Mouse (Mus musculus): ENCODE results near the gene Gm8229. TPM values are rescaled to one million over a fixed set of nuclear protein-coding genes. Genes with fewer than 3 reads are reported as not detected.
"Not testable (repeated sequence)": the region's sequence is repeated elsewhere in the genome, so short reads cannot be mapped to it uniquely, and the experiment has no call there.

Gene Gm8229
- polyA plus RNA-seq (2015; fragmentation: Nextera tagmentation; extraction: Ambion mirVana), result not detected in 2 replicates

DNA sequence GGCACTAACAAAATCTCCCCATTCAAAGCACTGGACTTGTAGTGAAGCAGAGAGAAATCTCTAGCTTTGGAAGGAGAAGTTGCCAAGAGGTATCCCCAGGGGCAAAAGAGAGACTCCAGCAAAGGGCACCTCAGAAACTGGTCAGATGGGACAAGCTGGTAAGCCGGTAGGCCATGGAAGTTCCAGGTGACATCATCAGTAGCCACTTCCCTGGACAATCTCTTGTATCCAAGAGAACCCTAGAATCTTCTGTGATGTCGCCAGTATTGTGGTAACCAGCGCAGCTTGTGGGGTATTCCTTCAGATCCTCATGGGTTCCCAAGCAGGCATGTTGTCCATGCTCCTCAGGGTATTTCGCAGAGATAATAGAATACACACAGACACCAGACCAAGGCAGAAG is at the start of gene Gm8229:
Gm8229 (plus strand) TSS at position 301 of the 400 bp plus-strand sequence.
- H3K4me3 ChIP-seq; H3K9me3 ChIP-seq; ATAC-seq (replicated peaks); H3K36me3 ChIP-seq; H3K27ac ChIP-seq (replicated peaks); H3K4me2 ChIP-seq (replicated peaks); H3K27me3 ChIP-seq; H3K9ac ChIP-seq (replicated peaks); H3K4me1 ChIP-seq: not testable (repeated sequence)
- 90% methylated on average over 4 of the region's 4 CpGs for WGBS

DNA sequence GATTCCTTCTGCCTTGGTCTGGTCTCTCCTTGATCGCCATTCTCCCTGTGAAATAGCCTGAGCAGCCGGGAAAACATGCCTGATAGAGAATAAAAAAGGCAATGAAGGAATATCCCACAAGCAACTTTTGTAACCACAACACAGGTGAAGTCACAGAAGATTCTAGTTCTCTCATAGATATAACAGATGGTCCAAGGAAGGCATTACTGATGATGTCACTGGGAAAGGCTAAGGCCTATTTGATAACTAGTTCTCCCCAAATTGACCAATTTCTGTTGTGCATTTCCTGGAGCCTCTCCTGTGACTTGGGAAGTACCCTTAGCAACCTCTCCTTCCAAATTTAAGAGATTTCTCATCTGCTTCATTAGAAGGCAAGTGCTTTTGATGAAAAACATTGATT is 26.7 kb upstream of the Gm8229 start, which contains the start of gene Gm5930:
Gm5930 (minus strand) TSS at position 101 of the 400 bp plus-strand sequence.
- H3K27ac ChIP-seq (replicated peaks); H3K4me1 ChIP-seq; H3K4me2 ChIP-seq (replicated peaks); H3K9me3 ChIP-seq; H3K27me3 ChIP-seq; ATAC-seq (replicated peaks); H3K36me3 ChIP-seq; H3K9ac ChIP-seq (replicated peaks); H3K4me3 ChIP-seq: not testable (repeated sequence)
- WGBS, result 83% methylated on average over 1 of the region's 2 CpGs

DNA sequence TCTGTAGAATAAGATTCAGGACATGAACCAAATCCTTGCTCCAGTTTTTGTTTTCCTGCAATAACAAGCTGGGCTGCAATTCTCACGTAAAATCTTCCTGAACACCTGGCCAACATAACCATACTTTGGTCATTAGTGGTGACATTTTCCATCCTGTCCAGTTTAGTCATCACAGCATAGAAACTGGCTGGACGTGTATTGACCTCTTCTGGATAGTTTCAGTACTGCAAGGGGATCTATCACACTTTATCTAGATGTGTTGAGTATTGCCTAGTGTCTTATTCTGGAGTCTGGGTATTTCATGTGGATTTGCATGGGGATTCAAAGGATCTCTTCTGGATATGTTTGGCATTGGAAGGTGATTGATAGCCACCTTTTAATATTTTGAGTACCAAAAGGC is 3.7 kb upstream of the Gm8229 start:
- not testable (repeated sequence) for H3K27ac ChIP-seq (replicated peaks); H3K27me3 ChIP-seq; H3K4me2 ChIP-seq (replicated peaks); ATAC-seq (replicated peaks); H3K36me3 ChIP-seq; H3K9me3 ChIP-seq; H3K9ac ChIP-seq (replicated peaks); H3K4me1 ChIP-seq; H3K4me3 ChIP-seq
- WGBS, result 51% methylated on average over 2 of the region's 2 CpGs

DNA sequence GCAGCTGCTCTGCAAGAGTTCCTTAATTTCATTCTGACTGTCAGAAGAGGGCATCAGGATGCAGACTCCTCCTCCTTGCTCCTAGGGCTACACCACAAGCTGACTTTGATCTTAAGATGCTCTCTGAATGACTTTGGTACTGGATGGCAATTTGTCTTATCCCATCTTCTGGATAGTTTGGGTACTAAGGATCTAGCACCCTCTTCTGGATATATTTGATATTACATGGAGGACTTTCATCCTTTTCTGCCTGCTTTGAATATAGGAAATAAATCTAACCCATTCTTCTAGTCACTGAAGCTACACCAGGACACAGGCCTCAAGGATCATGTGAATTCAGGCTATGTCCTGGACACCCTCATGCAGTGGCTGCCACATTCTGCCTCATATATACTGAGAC is 2.9 kb upstream of the Gm8229 start:
- H3K4me2 ChIP-seq (replicated peaks); ATAC-seq (replicated peaks): not testable (repeated sequence)

DNA sequence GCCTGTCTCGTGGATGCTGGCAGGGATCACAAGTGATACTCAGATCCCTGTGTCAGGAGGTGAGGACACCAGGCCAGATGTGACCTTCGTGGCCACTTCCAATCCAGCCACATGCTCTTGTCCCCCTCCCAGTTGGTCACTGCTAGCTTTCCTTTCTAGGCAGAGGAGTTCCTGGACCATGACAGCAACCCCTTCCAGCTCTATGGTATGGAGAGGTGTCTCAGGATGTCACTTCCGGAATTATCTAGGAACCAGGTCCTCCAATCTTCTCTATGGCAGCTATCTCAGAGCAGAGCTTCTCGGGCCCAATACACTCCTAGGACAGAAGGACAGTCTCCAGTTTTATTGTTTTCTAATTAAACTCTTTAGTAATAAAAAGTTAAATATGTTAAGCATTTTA is 19.1 kb downstream of the Gm8229 start:
- not testable (repeated sequence) for H3K4me2 ChIP-seq (replicated peaks); H3K4me1 ChIP-seq; H3K4me3 ChIP-seq; H3K27ac ChIP-seq (replicated peaks); H3K36me3 ChIP-seq; H3K9ac ChIP-seq (replicated peaks); ATAC-seq (replicated peaks); H3K27me3 ChIP-seq; H3K9me3 ChIP-seq
- 83% methylated on average over 4 of the region's 4 CpGs for WGBS

More for the DNA sequence above, 2.9 kb upstream of the Gm8229 start:
- not testable (repeated sequence) for H3K9ac ChIP-seq (replicated peaks); H3K36me3 ChIP-seq; H3K4me1 ChIP-seq; H3K27me3 ChIP-seq; H3K27ac ChIP-seq (replicated peaks); H3K4me3 ChIP-seq; H3K9me3 ChIP-seq

DNA sequence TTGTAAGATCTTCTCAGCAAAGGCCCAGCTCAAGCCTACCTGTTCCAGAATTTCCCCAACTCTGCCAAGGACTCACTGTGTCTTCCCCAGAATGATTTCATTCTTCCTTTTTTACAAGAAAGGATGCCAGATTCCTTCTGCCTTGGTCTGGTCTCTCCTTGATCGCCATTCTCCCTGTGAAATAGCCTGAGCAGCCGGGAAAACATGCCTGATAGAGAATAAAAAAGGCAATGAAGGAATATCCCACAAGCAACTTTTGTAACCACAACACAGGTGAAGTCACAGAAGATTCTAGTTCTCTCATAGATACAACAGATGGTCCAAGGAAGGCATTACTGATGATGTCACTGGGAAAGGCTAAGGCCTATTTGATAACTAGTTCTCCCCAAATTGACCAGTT is 45.4 kb downstream of the Gm8229 start, which contains the start of gene Gm3371:
Gm3371 (minus strand) TSS at position 101 of the 400 bp plus-strand sequence.
- H3K36me3 ChIP-seq; H3K9ac ChIP-seq (replicated peaks); H3K9me3 ChIP-seq; ATAC-seq (replicated peaks); H3K4me1 ChIP-seq; H3K27me3 ChIP-seq; H3K27ac ChIP-seq (replicated peaks); H3K4me2 ChIP-seq (replicated peaks); H3K4me3 ChIP-seq: not testable (repeated sequence)
- no CpG with 5 or more reads among the region's 2 CpGs for WGBS

Other genes starting within 250 kb of the Gm8229 start
- gene Gm3327, start 241.5 kb upstream of the Gm8229 start, polyA plus RNA-seq (2015; fragmentation: Nextera tagmentation; extraction: Ambion mirVana), result not detected in 2 replicates
- not detected in 2 replicates for gene Gm8212, start 167.7 kb upstream of the Gm8229 start, polyA plus RNA-seq (2015; fragmentation: Nextera tagmentation; extraction: Ambion mirVana)
- not detected in 2 replicates for gene 4930503E14Rik, start 152.1 kb upstream of the Gm8229 start, polyA plus RNA-seq (2015; fragmentation: Nextera tagmentation; extraction: Ambion mirVana)
- gene Gm8220, start 79.8 kb upstream of the Gm8229 start, polyA plus RNA-seq (2015; fragmentation: Nextera tagmentation; extraction: Ambion mirVana), result not detected in 2 replicates
- gene Gm5930, start 26.8 kb upstream of the Gm8229 start, polyA plus RNA-seq (2015; fragmentation: Nextera tagmentation; extraction: Ambion mirVana), result not detected in 2 replicates
- gene Gm3371, start 45.3 kb downstream of the Gm8229 start, polyA plus RNA-seq (2015; fragmentation: Nextera tagmentation; extraction: Ambion mirVana), result not detected in 2 replicates
- gene Gm8232, start 68.3 kb downstream of the Gm8229 start, polyA plus RNA-seq (2015; fragmentation: Nextera tagmentation; extraction: Ambion mirVana), result not detected in 2 replicates
- gene BC061237, start 127.1 kb downstream of the Gm8229 start, polyA plus RNA-seq (2015; fragmentation: Nextera tagmentation; extraction: Ambion mirVana), result not detected in 2 replicates
- gene Gm17093, start 152.9 kb downstream of the Gm8229 start, polyA plus RNA-seq (2015; fragmentation: Nextera tagmentation; extraction: Ambion mirVana), result not detected in 2 replicates
- not detected in 2 replicates for gene Gm8247, start 217.8 kb downstream of the Gm8229 start, polyA plus RNA-seq (2015; fragmentation: Nextera tagmentation; extraction: Ambion mirVana)